ENCODE assay signal across 16 mouse cellular contexts in the genomic region with DNA sequence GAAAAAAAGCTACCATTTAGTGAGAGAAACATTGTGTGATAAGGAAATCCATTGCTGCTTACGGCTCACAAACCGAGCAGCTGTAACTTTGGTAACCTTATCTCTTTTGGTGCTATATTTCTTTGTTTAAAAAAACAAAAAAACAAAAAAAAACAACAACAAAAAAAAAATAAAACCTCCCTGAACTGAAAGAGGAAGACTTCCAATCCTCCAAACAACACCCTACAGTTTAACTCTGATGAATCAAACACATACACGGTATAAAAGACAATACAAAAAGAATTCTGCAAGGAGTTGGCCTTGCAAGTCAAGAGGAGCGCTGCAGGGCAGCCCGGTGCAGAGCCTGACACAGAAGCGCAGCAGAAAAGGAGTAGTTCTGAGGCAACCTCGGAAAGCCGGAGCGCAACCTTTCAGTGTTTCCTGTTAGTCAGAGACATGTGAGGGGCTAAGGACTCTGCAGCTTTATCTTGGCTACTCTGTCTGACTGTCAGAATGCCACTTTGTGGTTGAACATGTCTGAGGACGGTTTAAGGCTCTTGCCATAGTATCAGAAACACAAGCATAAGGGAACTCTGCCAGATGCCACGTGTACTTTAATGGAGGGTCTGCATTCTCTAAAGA. TPM values are rescaled to one million over a fixed set of nuclear protein-coding genes. Genes with fewer than 3 reads are reported as not detected.
DNase-seq lines count a peak whose midpoint lies in the region; ATAC-seq and TF ChIP-seq lines count a peak whose summit lies in the region.
"Had no signal": no experiment of that assay in that cellular context is flagged by ENCODE, and none has a peak within 500 bp of the region (broad histone marks: within the 10 kb centered on the region; RNA-seq: fewer than 3 reads in every experiment).

No protein-coding gene starts in this region.

- ATAC-seq in liver, embryonic 12.5 days: no peak
- no peak for ATAC-seq in liver, embryonic 11.5 days (replicated peaks; ENCODE audit: low FRiP score)
- ATAC-seq in kidney, embryonic 16.5 days (ENCODE audit: low FRiP score, low TSS enrichment): no peak
- ATAC-seq: inflammation-experienced regulatory T-cells, adult 6 months; lung, postnatal 0 days had no signal

- no peak overlapping the region for H3K4me3 ChIP-seq in liver, embryonic 12.5 days
- H3K4me3 ChIP-seq in liver, embryonic 11.5 days (ENCODE audit: low read depth, low read length): no peak overlapping the region
- no peak overlapping the region for H3K4me3 ChIP-seq in left cerebral cortex, adult 2 months
- no peak overlapping the region for H3K4me3 ChIP-seq in kidney, embryonic 16.5 days (ENCODE audit: low read length)
- H3K4me3 ChIP-seq: embryonic facial prominence, embryonic 13.5 days; midbrain, embryonic 12.5 days had no signal

- H3K27me3 ChIP-seq in liver, embryonic 12.5 days (replicated peaks): 0 out of 2 replicates have a peak, but pooled peaks cover 3% of the 10 kb centered on the region
- H3K27me3 ChIP-seq in liver, embryonic 11.5 days (replicated peaks; ENCODE audit: control insufficient read depth, insufficient read depth, low read length): no peaks in the 10 kb centered on the region
- H3K27me3 ChIP-seq in kidney, embryonic 16.5 days (ENCODE audit: insufficient read depth, low read length): no peaks in the 10 kb centered on the region
- H3K27me3 ChIP-seq: embryonic facial prominence, embryonic 13.5 days; midbrain, embryonic 12.5 days had no signal

- no peak overlapping the region for H3K4me2 ChIP-seq in liver, embryonic 12.5 days
- peak overlapping the region; percentile 26 for H3K4me2 ChIP-seq in liver, embryonic 11.5 days
- no peak overlapping the region for H3K4me2 ChIP-seq in kidney, embryonic 16.5 days (replicated peaks; ENCODE audit: low read depth, low read length)
- H3K4me2 ChIP-seq: embryonic facial prominence, embryonic 13.5 days; midbrain, embryonic 12.5 days had no signal

- intact Hi-C loops in left cerebral cortex, adult 2 months (cut with DNase I): no loop called here

- DNase-seq in liver: peak; percentile 18
- peak; percentile 20 to 39 for DNase-seq in adrenal gland, postnatal 36 days
- no peak for DNase-seq in liver, embryonic 11.5 days (ENCODE audit: low spot score)
- peak; percentile 14 to 35 for DNase-seq in thymus, postnatal 10 days (ENCODE audit: low spot score in 2 of 2)
- DNase-seq in left cerebral cortex, adult 2 months (ENCODE audit: extremely low spot score in 1 of 2, low spot score in 2 of 2): no peak
- DNase-seq in ovary, postnatal 36 days (ENCODE audit: low spot score): no peak
- DNase-seq: cerebellum, postnatal 25 days; layer of hippocampus, adult 9-11 months; right cerebral cortex, postnatal 14 days had no signal

- 26% methylated on average over 11 of the region's 11 CpGs for WGBS in liver, embryonic 12.5 days (ENCODE audit: insufficient replicate concordance)
- 42% methylated on average over 11 of the region's 11 CpGs for WGBS in liver, embryonic 11.5 days
- 59% methylated on average over 11 of the region's 11 CpGs for WGBS in kidney, embryonic 16.5 days

- no peak for TF ChIP-seq CTCF in left cerebral cortex, adult 2 months (IDR thresholded peaks at IDR 0.05)

- H3K4me1 ChIP-seq in liver, embryonic 12.5 days: peaks cover 17% of the 10 kb centered on the region
- H3K4me1 ChIP-seq in liver, embryonic 11.5 days (replicated peaks; ENCODE audit: control insufficient read depth, insufficient read depth, low read length): peaks cover 9% of the 10 kb centered on the region
- H3K4me1 ChIP-seq in kidney, embryonic 16.5 days (ENCODE audit: insufficient read depth, low read length): peaks cover 18% of the 10 kb centered on the region

- no peak overlapping the region for H3K27ac ChIP-seq in liver, embryonic 12.5 days
- H3K27ac ChIP-seq in liver, embryonic 11.5 days (ENCODE audit: low read depth, low read length): no peak overlapping the region
- no peak overlapping the region for H3K27ac ChIP-seq in left cerebral cortex, adult 2 months
- no peak overlapping the region for H3K27ac ChIP-seq in kidney, embryonic 16.5 days (ENCODE audit: low read length)
- H3K27ac ChIP-seq: embryonic facial prominence, embryonic 13.5 days; kidney, postnatal 0 days; midbrain, embryonic 12.5 days had no signal

- H3K36me3 ChIP-seq in liver, embryonic 12.5 days: no peaks in the 10 kb centered on the region
- H3K36me3 ChIP-seq in liver, embryonic 11.5 days (ENCODE audit: control insufficient read depth, insufficient read depth, low read length): no peaks in the 10 kb centered on the region
- H3K36me3 ChIP-seq in kidney, embryonic 16.5 days (ENCODE audit: insufficient read depth, low read length): no peaks in the 10 kb centered on the region
- H3K36me3 ChIP-seq: embryonic facial prominence, embryonic 13.5 days; midbrain, embryonic 12.5 days had no signal

- H3K9ac ChIP-seq in liver, embryonic 12.5 days: no peak overlapping the region
- no peak overlapping the region for H3K9ac ChIP-seq in liver, embryonic 11.5 days (ENCODE audit: low read depth, low read length)
- no peak overlapping the region for H3K9ac ChIP-seq in kidney, embryonic 16.5 days (replicated peaks; ENCODE audit: low read length)
- H3K9ac ChIP-seq: embryonic facial prominence, embryonic 13.5 days; midbrain, embryonic 12.5 days had no signal

- H3K9me3 ChIP-seq in liver, embryonic 12.5 days (replicated peaks): no peaks in the 10 kb centered on the region
- H3K9me3 ChIP-seq in liver, embryonic 11.5 days (ENCODE audit: control insufficient read depth, low read length): no peaks in the 10 kb centered on the region
- H3K9me3 ChIP-seq in kidney, embryonic 16.5 days (ENCODE audit: low read length): no peaks in the 10 kb centered on the region
- H3K9me3 ChIP-seq: embryonic facial prominence, embryonic 13.5 days; midbrain, embryonic 12.5 days had no signal

RNA-seq across cellular contexts. Expression of gene Mrtfa, which starts 48.5 kb away (rescaled TPM):
- polyA plus RNA-seq in liver, embryonic 12.5 days (2016; fragmentation: Nextera tagmentation; extraction: Ambion mirVana): 8.0 and 8.7 TPM in 2 replicates
- total RNA-seq in adrenal gland, postnatal 36 days (2021): 10 to 100 TPM; 28.6 to 31.0 TPM
- polyA plus RNA-seq in liver, embryonic 11.5 days (2014; fragmentation: Nextera tagmentation; extraction: Ambion mirVana): 18.9 and 20.6 TPM in 2 replicates
- total RNA-seq in left cerebral cortex, adult 2 months (2021): 10 to 100 TPM; 71.2 to 75.8 TPM
- polyA plus RNA-seq in kidney, embryonic 16.5 days (2015; fragmentation: Nextera tagmentation; extraction: Ambion mirVana): 22.6 and 28.3 TPM in 2 replicates

Comparison
In these comparisons a context has a peak if more than half of its experiments do, and no peak if none do; other contexts are left out.
1. DNase-seq: peak in liver (single experiment), adrenal gland, postnatal 36 days (2 of 2) and thymus, postnatal 10 days (2 of 2); none in liver, embryonic 11.5 days (single experiment), left cerebral cortex, adult 2 months (0 of 2) and ovary, postnatal 36 days (single experiment).